Mouse (Mus musculus) induced T-regulatory cell, adult 2 months (primary cell): Measurements from ENCODE around the gene Gm21244.
"Not testable (repeated sequence)": the region's sequence is repeated elsewhere in the genome, so short reads cannot be mapped to it uniquely, and the experiment has no call there.

ENCODE experiments used
- DNase-seq: peaks from one replicate; pipeline ENCODE4 v3.0.0-alpha.2; 2012; ENCODE audit warnings: low read depth

Gene Gm21244

DNA sequence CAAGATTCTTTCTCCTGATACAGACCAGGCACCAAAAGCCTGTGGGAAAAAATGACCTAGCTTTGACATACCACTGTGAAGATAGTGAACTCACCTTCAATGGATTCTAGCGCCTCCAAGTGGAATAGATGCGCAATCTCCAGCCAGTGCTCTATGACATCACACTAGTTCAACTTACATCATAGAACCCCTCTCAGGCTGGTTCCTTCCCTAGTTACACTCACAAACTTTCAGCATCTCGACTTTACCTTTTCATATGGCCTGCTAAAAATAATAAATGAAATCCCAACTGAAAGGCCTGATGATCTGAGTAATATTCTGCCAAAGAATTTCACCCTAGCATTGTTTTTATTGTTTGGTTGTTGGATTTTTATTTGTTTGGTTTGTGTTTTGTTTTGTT is at the start of gene Gm21244:
Gm21244 (minus strand) TSS at position 101 of the 400 bp plus-strand sequence.
- not testable (repeated sequence) for DNase-seq
